Mouse (Mus musculus): ENCODE data around the gene Mmp25. TPM values are rescaled to one million over a fixed set of nuclear protein-coding genes. Genes with fewer than 3 reads are reported as not detected.

Gene Mmp25
- polyA plus RNA-seq, 1 experiment from 2014 or later, result 0.51 TPM

DNA sequence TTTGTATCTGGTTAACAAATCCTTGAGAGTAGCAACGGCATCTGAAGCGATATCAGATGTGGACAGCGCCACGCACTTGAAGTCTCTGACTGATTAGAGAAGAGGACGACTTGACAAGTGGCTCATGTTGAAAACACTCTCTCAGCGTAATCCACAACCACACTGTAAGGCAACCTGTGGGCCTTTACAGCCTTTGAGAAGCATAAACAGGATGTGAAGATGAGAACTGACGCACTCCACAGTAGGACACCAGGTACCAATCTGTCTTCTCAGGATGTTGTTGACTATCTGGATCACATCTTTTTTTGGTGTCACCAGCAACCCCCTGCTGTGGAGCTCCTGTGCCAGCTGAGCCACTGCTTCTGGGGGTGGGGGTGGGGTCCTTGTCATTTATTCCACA, 24.7 kb downstream of the Mmp25 start:
- H3K36me3 ChIP-seq (ENCODE audit: control insufficient read depth, insufficient read depth, low read length), result no peaks in the 10 kb centered on the region
- WGBS, result 70% methylated on average over 7 of the region's 7 CpGs

DNA sequence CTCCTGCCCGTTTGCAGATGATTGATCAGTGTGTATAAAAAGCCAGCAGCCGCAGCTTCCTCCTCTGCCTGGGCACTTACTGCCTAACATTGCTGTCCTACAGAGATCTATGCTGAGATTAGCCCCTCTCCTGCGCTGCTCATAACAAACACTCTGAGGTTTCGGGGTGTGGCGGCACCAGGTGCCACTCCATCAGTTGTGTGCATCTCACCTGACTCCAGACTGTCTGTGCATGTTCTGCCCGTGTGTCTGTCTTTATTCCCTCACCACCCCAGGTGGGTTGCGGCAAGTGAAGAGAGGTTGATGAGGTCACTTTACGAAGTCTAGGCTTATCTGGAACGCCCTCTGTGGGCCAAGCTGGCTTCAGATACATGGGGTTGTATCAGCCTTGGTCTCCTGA, 28.0 kb downstream of the Mmp25 start:
- DNase-seq (ENCODE audit: low spot score), result no peak
- Histone ChIP-seq H3K4me2 (ENCODE audit: low read length) (no peak overlapping the region), H3K9ac (ENCODE audit: low read length) (no peak overlapping the region), H3K9me3 (ENCODE audit: control insufficient read depth, low read length) (no peaks in the 10 kb centered on the region), H3K4me3 (ENCODE audit: low read depth, low read length) (no peak overlapping the region), H3K4me1 (replicated peaks; ENCODE audit: control insufficient read depth, insufficient read depth, low read length) (no peaks in the 10 kb centered on the region), H3K27me3 (replicated peaks; ENCODE audit: control insufficient read depth, insufficient read depth, low read length) (no peaks in the 10 kb centered on the region), H3K36me3 (ENCODE audit: control insufficient read depth, insufficient read depth, low read length) (no peaks in the 10 kb centered on the region), H3K27ac (ENCODE audit: low read depth) (no peak overlapping the region)
- no peak for ATAC-seq (replicated peaks; ENCODE audit: low FRiP score, low TSS enrichment, low read depth)
- WGBS, result 36% methylated on average over 9 of the region's 9 CpGs

More for the DNA sequence above, 24.7 kb downstream of the Mmp25 start:
- Histone ChIP-seq H3K27me3 (replicated peaks; ENCODE audit: control insufficient read depth, insufficient read depth, low read length) (no peaks in the 10 kb centered on the region), H3K4me3 (ENCODE audit: low read depth, low read length) (no peak overlapping the region), H3K9ac (ENCODE audit: low read length) (no peak overlapping the region), H3K27ac (ENCODE audit: low read depth) (no peak overlapping the region), H3K4me1 (replicated peaks; ENCODE audit: control insufficient read depth, insufficient read depth, low read length) (no peaks in the 10 kb centered on the region), H3K4me2 (ENCODE audit: low read length) (no peak overlapping the region), H3K9me3 (ENCODE audit: control insufficient read depth, low read length) (no peaks in the 10 kb centered on the region)
- ATAC-seq (replicated peaks; ENCODE audit: low FRiP score, low TSS enrichment, low read depth) (no peak), DNase-seq (ENCODE audit: low spot score) (no peak)

DNA sequence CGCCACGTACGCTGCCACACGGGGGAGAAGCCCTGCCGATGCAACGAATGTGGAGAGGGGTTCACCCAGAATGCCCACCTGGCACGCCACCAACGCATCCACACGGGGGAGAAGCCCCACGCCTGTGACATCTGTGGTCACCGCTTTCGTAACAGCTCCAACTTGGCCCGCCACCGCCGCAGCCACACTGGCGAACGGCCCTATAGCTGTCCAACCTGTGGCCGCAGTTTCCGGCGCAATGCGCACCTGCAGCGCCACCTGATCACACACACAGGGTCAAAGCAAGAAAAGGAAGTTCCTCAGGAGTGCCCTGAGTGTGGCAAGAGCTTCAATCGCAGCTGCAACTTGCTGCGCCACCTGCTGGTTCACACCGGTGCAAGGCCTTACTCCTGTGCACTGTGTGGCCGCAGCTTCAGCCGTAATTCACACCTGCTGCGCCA, 34.7 kb downstream of the Mmp25 start:
- Histone ChIP-seq H3K9ac (ENCODE audit: low read length) (no peak overlapping the region), H3K4me2 (ENCODE audit: low read length) (no peak overlapping the region), H3K27ac (ENCODE audit: low read depth) (no peak overlapping the region), H3K9me3 (ENCODE audit: control insufficient read depth, low read length) (no peaks in the 10 kb centered on the region), H3K36me3 (ENCODE audit: control insufficient read depth, insufficient read depth, low read length) (no peaks in the 10 kb centered on the region), H3K4me3 (ENCODE audit: low read depth, low read length) (no peak overlapping the region), H3K27me3 (replicated peaks; ENCODE audit: control insufficient read depth, insufficient read depth, low read length) (no peaks in the 10 kb centered on the region), H3K4me1 (replicated peaks; ENCODE audit: control insufficient read depth, insufficient read depth, low read length) (no peaks in the 10 kb centered on the region)
- ATAC-seq (replicated peaks; ENCODE audit: low FRiP score, low TSS enrichment, low read depth) (0 out of 2 replicates have a peak, but pooled peaks have one; percentile 59), DNase-seq (ENCODE audit: low spot score) (peak; percentile 71)
- WGBS, result 82% methylated on average over 28 of the region's 28 CpGs

DNA sequence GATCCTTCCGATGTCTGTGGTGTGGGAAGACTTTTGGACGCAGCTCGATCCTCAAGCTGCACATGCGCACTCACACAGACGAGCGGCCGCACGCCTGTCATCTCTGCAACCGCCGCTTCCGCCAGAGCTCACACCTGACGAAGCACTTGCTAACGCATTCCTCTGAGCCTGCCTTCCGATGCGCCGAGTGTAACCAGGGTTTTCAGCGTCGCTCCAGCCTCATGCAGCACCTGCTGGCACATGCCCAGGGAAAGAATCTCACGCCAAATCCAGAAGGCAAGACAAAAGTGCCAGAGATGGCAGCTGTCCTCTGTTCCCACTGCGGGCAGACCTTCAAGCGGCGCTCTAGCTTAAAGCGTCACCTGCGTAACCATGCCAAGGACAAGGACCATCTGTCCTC, 35.5 kb downstream of the Mmp25 start:
- H3K9me3 ChIP-seq (ENCODE audit: control insufficient read depth, low read length), result no peaks in the 10 kb centered on the region
- H3K4me3 ChIP-seq (ENCODE audit: low read depth, low read length), result no peak overlapping the region
- H3K4me1 ChIP-seq (replicated peaks; ENCODE audit: control insufficient read depth, insufficient read depth, low read length), result no peaks in the 10 kb centered on the region
- DNase-seq (ENCODE audit: low spot score), result no peak
- H3K9ac ChIP-seq (ENCODE audit: low read length), result no peak overlapping the region
- WGBS, result 94% methylated on average over 24 of the region's 24 CpGs
- ATAC-seq (replicated peaks; ENCODE audit: low FRiP score, low TSS enrichment, low read depth), result no peak
- no peaks in the 10 kb centered on the region for H3K36me3 ChIP-seq (ENCODE audit: control insufficient read depth, insufficient read depth, low read length)
- H3K27me3 ChIP-seq (replicated peaks; ENCODE audit: control insufficient read depth, insufficient read depth, low read length), result no peaks in the 10 kb centered on the region
- no peak overlapping the region for H3K27ac ChIP-seq (ENCODE audit: low read depth)
- H3K4me2 ChIP-seq (ENCODE audit: low read length), result no peak overlapping the region

DNA sequence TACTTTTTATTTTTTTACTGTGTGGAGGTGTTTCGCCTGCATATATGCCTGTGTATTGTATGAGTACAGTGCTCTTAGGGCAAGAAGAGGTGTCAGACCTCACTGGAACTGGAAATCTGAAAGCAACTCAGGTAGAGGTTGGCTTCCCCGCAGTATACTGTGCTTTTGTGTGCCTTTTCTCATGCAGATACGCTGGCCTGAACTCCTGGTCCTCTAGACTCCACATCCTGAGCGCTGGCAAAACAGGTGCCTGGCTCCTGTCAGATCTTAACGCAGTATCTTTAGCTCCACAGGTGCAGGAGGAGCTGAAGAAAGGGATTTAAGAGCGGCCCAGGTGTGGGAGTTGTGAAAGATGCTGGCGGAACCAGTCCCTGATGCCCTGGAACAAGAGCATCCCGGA, 39.9 kb downstream of the Mmp25 start:
- Histone ChIP-seq H3K36me3 (ENCODE audit: control insufficient read depth, insufficient read depth, low read length) (no peaks in the 10 kb centered on the region), H3K9me3 (ENCODE audit: control insufficient read depth, low read length) (no peaks in the 10 kb centered on the region), H3K4me3 (ENCODE audit: low read depth, low read length) (no peak overlapping the region), H3K9ac (ENCODE audit: low read length) (no peak overlapping the region), H3K27me3 (replicated peaks; ENCODE audit: control insufficient read depth, insufficient read depth, low read length) (no peaks in the 10 kb centered on the region), H3K27ac (ENCODE audit: low read depth) (no peak overlapping the region), H3K4me2 (ENCODE audit: low read length) (no peak overlapping the region), H3K4me1 (replicated peaks; ENCODE audit: control insufficient read depth, insufficient read depth, low read length) (no peaks in the 10 kb centered on the region)
- DNase-seq (ENCODE audit: low spot score) (no peak), ATAC-seq (replicated peaks; ENCODE audit: low FRiP score, low TSS enrichment, low read depth) (no peak)
- 83% methylated on average over 8 of the region's 8 CpGs for WGBS

DNA sequence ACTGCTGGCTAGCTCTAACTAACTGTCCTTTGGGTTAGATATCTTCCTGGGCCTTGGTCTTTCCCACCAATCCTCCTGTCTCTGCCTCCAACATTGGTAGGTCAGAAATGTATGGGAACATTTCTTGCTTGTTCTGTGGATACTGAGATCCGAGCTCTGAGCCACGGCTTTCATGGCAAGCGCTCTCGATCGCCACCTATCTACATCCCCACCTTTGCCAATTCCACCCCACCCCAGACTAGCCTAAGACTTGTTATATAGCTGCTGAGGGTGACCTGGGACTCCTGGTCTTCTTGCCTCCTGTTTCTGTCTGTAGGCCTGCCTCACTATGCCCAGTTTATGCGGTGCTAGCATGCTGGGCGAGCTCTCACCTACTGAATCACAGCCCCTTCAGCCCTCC, 40.7 kb downstream of the Mmp25 start:
- Histone ChIP-seq H3K4me3 (ENCODE audit: low read depth, low read length) (no peak overlapping the region), H3K9ac (ENCODE audit: low read length) (no peak overlapping the region), H3K27me3 (replicated peaks; ENCODE audit: control insufficient read depth, insufficient read depth, low read length) (no peaks in the 10 kb centered on the region), H3K36me3 (ENCODE audit: control insufficient read depth, insufficient read depth, low read length) (no peaks in the 10 kb centered on the region), H3K9me3 (ENCODE audit: control insufficient read depth, low read length) (no peaks in the 10 kb centered on the region), H3K4me1 (replicated peaks; ENCODE audit: control insufficient read depth, insufficient read depth, low read length) (peaks cover 6% of the 10 kb centered on the region; the same call in 1 of the 2 replicates), H3K27ac (ENCODE audit: low read depth) (no peak overlapping the region), H3K4me2 (ENCODE audit: low read length) (no peak overlapping the region)
- DNase-seq (ENCODE audit: low spot score) (no peak), ATAC-seq (replicated peaks; ENCODE audit: low FRiP score, low TSS enrichment, low read depth) (no peak)
- 81% methylated on average over 7 of the region's 7 CpGs for WGBS

DNA sequence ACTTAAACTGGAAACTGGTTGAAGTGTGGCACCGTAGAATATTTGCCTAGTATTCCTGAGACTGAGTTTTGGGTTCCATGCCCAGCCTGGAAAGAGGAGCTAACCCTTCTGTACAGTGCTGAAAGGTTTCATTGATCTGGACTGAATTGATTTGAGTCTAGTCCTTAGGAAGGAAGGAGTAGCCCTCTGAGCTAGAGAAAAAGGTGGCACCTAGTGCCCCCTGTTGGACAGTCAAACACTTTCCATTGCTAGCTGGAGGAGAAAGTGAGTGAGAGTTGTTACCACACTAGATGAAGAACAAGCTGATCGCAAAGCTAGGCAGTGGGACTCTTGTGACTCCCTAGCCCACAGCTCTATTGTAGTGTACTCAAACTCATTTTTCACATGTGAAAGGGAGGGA, 41.5 kb downstream of the Mmp25 start:
- H3K27me3 ChIP-seq (replicated peaks; ENCODE audit: control insufficient read depth, insufficient read depth, low read length), result no peaks in the 10 kb centered on the region
- H3K9me3 ChIP-seq (ENCODE audit: control insufficient read depth, low read length), result no peaks in the 10 kb centered on the region
- ATAC-seq (replicated peaks; ENCODE audit: low FRiP score, low TSS enrichment, low read depth) (no peak), DNase-seq (ENCODE audit: low spot score) (no peak)
- H3K9ac ChIP-seq (ENCODE audit: low read length), result no peak overlapping the region
- H3K4me2 ChIP-seq (ENCODE audit: low read length), result no peak overlapping the region
- peaks cover 8% of the 10 kb centered on the region; the same call in 1 of the 2 replicates for H3K4me1 ChIP-seq (replicated peaks; ENCODE audit: control insufficient read depth, insufficient read depth, low read length)
- 65% methylated on average over 2 of the region's 2 CpGs for WGBS
- H3K27ac ChIP-seq (ENCODE audit: low read depth), result no peak overlapping the region
- no peak overlapping the region for H3K4me3 ChIP-seq (ENCODE audit: low read depth, low read length)
- H3K36me3 ChIP-seq (ENCODE audit: control insufficient read depth, insufficient read depth, low read length), result no peaks in the 10 kb centered on the region

DNA sequence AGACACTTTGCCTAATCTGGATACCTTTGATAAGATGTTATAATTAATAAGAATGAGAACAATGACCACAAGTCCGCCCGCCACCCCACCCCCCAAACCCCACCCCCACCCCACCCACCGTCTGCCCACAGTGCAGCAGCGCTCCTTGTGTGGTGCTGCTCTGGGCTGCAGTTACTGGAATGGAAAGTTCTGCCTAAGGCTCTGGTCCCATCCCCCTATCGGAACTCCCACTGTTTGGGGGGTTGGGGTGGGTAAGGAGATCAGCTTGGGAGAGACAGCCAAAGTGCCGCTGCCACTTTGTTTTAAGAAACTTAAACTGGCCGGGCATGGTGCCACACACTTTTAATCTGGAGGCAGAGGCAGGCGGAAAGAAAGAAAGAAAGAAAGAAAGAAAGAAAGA, 42.0 kb downstream of the Mmp25 start:
- no peak overlapping the region for H3K4me3 ChIP-seq (ENCODE audit: low read depth, low read length)
- H3K9ac ChIP-seq (ENCODE audit: low read length), result no peak overlapping the region
- H3K9me3 ChIP-seq (ENCODE audit: control insufficient read depth, low read length), result no peaks in the 10 kb centered on the region
- WGBS, result 40% methylated on average over 8 of the region's 8 CpGs
- no peak for ATAC-seq (replicated peaks; ENCODE audit: low FRiP score, low TSS enrichment, low read depth)
- H3K27ac ChIP-seq (ENCODE audit: low read depth), result no peak overlapping the region
- H3K27me3 ChIP-seq (replicated peaks; ENCODE audit: control insufficient read depth, insufficient read depth, low read length), result no peaks in the 10 kb centered on the region
- H3K4me2 ChIP-seq (ENCODE audit: low read length), result no peak overlapping the region
- no peaks in the 10 kb centered on the region for H3K36me3 ChIP-seq (ENCODE audit: control insufficient read depth, insufficient read depth, low read length)
- DNase-seq (ENCODE audit: low spot score), result no peak
- peaks cover 11% of the 10 kb centered on the region; the same call in 1 of the 2 replicates for H3K4me1 ChIP-seq (replicated peaks; ENCODE audit: control insufficient read depth, insufficient read depth, low read length)

DNA sequence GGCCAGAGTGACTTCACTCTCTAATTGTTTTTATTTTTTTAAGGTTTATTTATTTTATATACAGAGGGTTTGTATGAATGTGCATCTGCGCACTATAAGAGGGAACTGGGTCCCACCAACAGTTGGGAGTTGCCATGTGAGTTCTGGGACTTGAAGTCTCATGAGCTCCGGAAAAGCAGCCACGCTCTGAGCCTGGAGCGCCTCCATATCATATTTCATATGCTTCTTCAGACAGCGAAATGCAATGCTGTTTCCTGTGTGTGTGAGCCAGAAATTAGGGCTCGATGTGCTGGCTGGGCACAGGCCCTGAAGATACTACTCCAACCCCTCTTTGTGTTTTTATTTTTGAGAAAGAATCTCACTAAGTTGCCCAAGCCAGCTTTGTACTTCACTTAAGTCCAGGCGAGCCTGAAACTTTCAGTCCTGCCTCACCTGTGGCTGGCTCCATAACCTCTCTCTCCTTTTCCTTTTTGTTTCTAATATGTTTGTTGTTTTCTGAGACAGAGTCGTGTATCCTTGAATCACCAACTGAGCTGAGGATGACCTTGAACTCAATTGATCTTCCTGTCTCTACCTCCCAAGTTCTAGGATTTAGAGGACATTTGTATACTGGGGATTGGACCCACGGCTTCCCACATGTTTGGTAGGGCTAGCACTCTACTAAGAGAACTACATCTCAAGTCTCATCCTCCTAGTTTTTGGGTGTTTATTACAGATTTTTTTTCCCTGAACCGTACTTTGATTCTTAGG, 43.1 kb downstream of the Mmp25 start:
- ATAC-seq (replicated peaks; ENCODE audit: low FRiP score, low TSS enrichment, low read depth) (no peak), DNase-seq (ENCODE audit: low spot score) (no peak)
- Histone ChIP-seq H3K4me1 (replicated peaks; ENCODE audit: control insufficient read depth, insufficient read depth, low read length) (peaks cover 11% of the 10 kb centered on the region; the same call in 1 of the 2 replicates), H3K9ac (ENCODE audit: low read length) (no peak overlapping the region), H3K9me3 (ENCODE audit: control insufficient read depth, low read length) (no peaks in the 10 kb centered on the region), H3K4me3 (ENCODE audit: low read depth, low read length) (no peak overlapping the region), H3K27me3 (replicated peaks; ENCODE audit: control insufficient read depth, insufficient read depth, low read length) (no peaks in the 10 kb centered on the region), H3K36me3 (ENCODE audit: control insufficient read depth, insufficient read depth, low read length) (no peaks in the 10 kb centered on the region), H3K4me2 (ENCODE audit: low read length) (no peak overlapping the region), H3K27ac (ENCODE audit: low read depth) (no peak overlapping the region)
- WGBS, result 42% methylated on average over 10 of the region's 10 CpGs
